Mouse (Mus musculus): ENCODE data around the gene Faf1. TPM values are rescaled to one million over a fixed set of nuclear protein-coding genes. Genes with fewer than 3 reads are reported as not detected.
A peak's percentile ranks its signal among the peaks of the same experiment; 100 is the strongest.

The Faf1 gene
- total and polyA plus RNA-seq, 3 experiments = 34.9 to 52.8 (median 38.2) TPM

GRCm38 (mm10) chr4:109670213-109670612 is 6.2 kb upstream of the Faf1 start:
- in situ Hi-C loops (cut with MboI; ENCODE audit: low pct_ligation_motif_present, low pct_unique_long_range_greater_than_20kb, low sequenced_read_pairs) (no loop called here), dilution Hi-C loops (cut with MboI; ENCODE audit: extremely low pct_ligation_motif_present, extremely low pct_unique_long_range_greater_than_20kb, low sequenced_read_pairs) (no loop called here)
- no peak overlapping the region for H3K4me3 ChIP-seq (replicated peaks in 1 of 3; ENCODE audit: low read depth in 2 of 3, low read length in 2 of 3, poor library complexity in 1 of 3)
- H3K27me3 ChIP-seq (replicated peaks) = no peaks in the 10 kb centered on the region
- peaks cover 4% of the 10 kb centered on the region; the same call in 1 of the 2 replicates for H3K79me2 ChIP-seq (replicated peaks; ENCODE audit: control insufficient read depth, extremely low read depth, insufficient read depth, poor library complexity, severe bottlenecking)
- H3K27ac ChIP-seq (ENCODE audit: insufficient read depth, low read depth) = no peak overlapping the region
- H3K4me1 ChIP-seq (ENCODE audit: control insufficient read depth in 1 of 2, insufficient read depth in 2 of 2) = peaks cover 0 to 1% of the 10 kb centered on the region in 2 experiments; a peak in 2 of 4 replicates
- H3K9me3 ChIP-seq (replicated peaks; ENCODE audit: low read length) = no peaks in the 10 kb centered on the region
- TF ChIP-seq CTCF (conservative IDR thresholded peaks at IDR 0.05 in 1 of 2, IDR thresholded peaks at IDR 0.05 in 1 of 2; ENCODE audit: low read depth in 2 of 2, low read length in 2 of 2) = peak in 1 of 2 experiments; percentile 58; a peak in 2 of 4 replicates
- TF ChIP-seq JUND (conservative IDR thresholded peaks at IDR 0.05; ENCODE audit: low read depth, low read length) = no peak
- TF ChIP-seq RAD21 (IDR thresholded peaks at IDR 0.05; ENCODE audit: low read depth, low read length) = peak; percentile 34
- peak; percentile 25; the same call in 1 of the 2 replicates for TF ChIP-seq SMC3 (IDR thresholded peaks at IDR 0.05; ENCODE audit: low read depth, low read length)
- no peak for TF ChIP-seq POLR2AphosphoS2 (IDR thresholded peaks at IDR 0.05; ENCODE audit: low read depth, low read length)
- no peak overlapping the region for H3K4me2 ChIP-seq (ENCODE audit: insufficient read depth, low read depth, poor library complexity, severe bottlenecking)
- H3K36me3 ChIP-seq (replicated peaks in 1 of 2; ENCODE audit: control insufficient read depth in 1 of 2, insufficient read depth in 1 of 2, low read length in 1 of 2) = no peaks in the 10 kb centered on the region
- no peak overlapping the region for H3K9ac ChIP-seq (ENCODE audit: insufficient read depth, low read depth)
- peak; percentile 30 for DNase-seq (ENCODE audit: extremely low read depth)

- Histone ChIP-seq H3K27ac (ENCODE audit: insufficient read depth, low read depth) (no peak overlapping the region), H3K36me3 (replicated peaks in 1 of 2; ENCODE audit: control insufficient read depth in 1 of 2, insufficient read depth in 1 of 2, low read length in 1 of 2) (no peaks in the 10 kb centered on the region), H3K27me3 (replicated peaks) (no peaks in the 10 kb centered on the region), H3K4me1 (ENCODE audit: control insufficient read depth in 1 of 2, insufficient read depth in 2 of 2) (peaks cover 0 to 6% of the 10 kb centered on the region in 2 experiments; a peak in 1 of 4 replicates), H3K9me3 (replicated peaks; ENCODE audit: low read length) (no peaks in the 10 kb centered on the region), H3K9ac (ENCODE audit: insufficient read depth, low read depth) (no peak overlapping the region), H3K79me2 (replicated peaks; ENCODE audit: control insufficient read depth, extremely low read depth, insufficient read depth, poor library complexity, severe bottlenecking) (peaks cover under 1% of the 10 kb centered on the region; the same call in 1 of the 2 replicates), H3K4me3 (replicated peaks in 1 of 3; ENCODE audit: low read depth in 2 of 3, low read length in 2 of 3, poor library complexity in 1 of 3) (no peak overlapping the region), H3K4me2 (ENCODE audit: insufficient read depth, low read depth, poor library complexity, severe bottlenecking) (no peak overlapping the region)
- in situ Hi-C loops (cut with MboI; ENCODE audit: low pct_ligation_motif_present, low pct_unique_long_range_greater_than_20kb, low sequenced_read_pairs) = no loop called here
- dilution Hi-C loops (cut with MboI; ENCODE audit: extremely low pct_ligation_motif_present, extremely low pct_unique_long_range_greater_than_20kb, low sequenced_read_pairs) = no loop called here
- DNase-seq (ENCODE audit: extremely low read depth) = no peak
- no peak for TF ChIP-seq UBTF (IDR thresholded peaks at IDR 0.05; ENCODE audit: low read depth, low read length)
Observed at GRCm38 (mm10) chr4:109671941-109672340, 4.4 kb upstream of the Faf1 start.

GRCm38 (mm10) chr4:109674097-109674496 is 2.3 kb upstream of the Faf1 start:
- dilution Hi-C loops (cut with MboI; ENCODE audit: extremely low pct_ligation_motif_present, extremely low pct_unique_long_range_greater_than_20kb, low sequenced_read_pairs) = no loop called here
- Histone ChIP-seq H3K4me1 (ENCODE audit: control insufficient read depth in 1 of 2, insufficient read depth in 2 of 2) (peaks cover 0 to 16% of the 10 kb centered on the region in 2 experiments; a peak in 2 of 4 replicates), H3K27ac (ENCODE audit: insufficient read depth, low read depth) (no peak overlapping the region), H3K4me2 (ENCODE audit: insufficient read depth, low read depth, poor library complexity, severe bottlenecking) (no peak overlapping the region), H3K36me3 (replicated peaks in 1 of 2; ENCODE audit: control insufficient read depth in 1 of 2, insufficient read depth in 1 of 2, low read length in 1 of 2) (no peaks in the 10 kb centered on the region), H3K4me3 (replicated peaks in 1 of 3; ENCODE audit: low read depth in 2 of 3, low read length in 2 of 3, poor library complexity in 1 of 3) (no peak overlapping the region), H3K79me2 (replicated peaks; ENCODE audit: control insufficient read depth, extremely low read depth, insufficient read depth, poor library complexity, severe bottlenecking) (peaks cover 13% of the 10 kb centered on the region), H3K9me3 (replicated peaks; ENCODE audit: low read length) (no peaks in the 10 kb centered on the region), H3K27me3 (replicated peaks) (no peaks in the 10 kb centered on the region), H3K9ac (ENCODE audit: insufficient read depth, low read depth) (no peak overlapping the region)
- in situ Hi-C loops (cut with MboI; ENCODE audit: low pct_ligation_motif_present, low pct_unique_long_range_greater_than_20kb, low sequenced_read_pairs) = no loop called here
- TF ChIP-seq ZNF384 (IDR thresholded peaks at IDR 0.05; ENCODE audit: low read depth, low read length) (no peak), E2F4 (IDR thresholded peaks at IDR 0.05; ENCODE audit: insufficient replicate concordance, low read depth, low read length) (no peak), ZMIZ1 (IDR thresholded peaks at IDR 0.05; ENCODE audit: low read depth, low read length) (peak; percentile 59; the same call in 1 of the 2 replicates), TBP (conservative IDR thresholded peaks at IDR 0.05; ENCODE audit: low read depth, low read length) (0 out of 2 replicates have a peak, but pooled peaks have one; percentile 50), MAX (IDR thresholded peaks at IDR 0.05; ENCODE audit: low read length) (no peak), CTCF (conservative IDR thresholded peaks at IDR 0.05 in 1 of 2, IDR thresholded peaks at IDR 0.05 in 1 of 2; ENCODE audit: low read depth in 2 of 2, low read length in 2 of 2) (no peak)
- DNase-seq (ENCODE audit: extremely low read depth) = no peak
